Mouse (Mus musculus) ES-CJ7 (cell line): Measurements from ENCODE around the gene Acat1.

ENCODE experiments used
- DNase-seq: peaks from one replicate; pipeline ENCODE4 v3.0.0; 2011; ENCODE audit warnings: low read depth, low spot score

Gene Acat1

GRCm38 (mm10) chr9:53609968-53610781, at the start of gene Acat1:
Acat1 (minus strand) TSS chr9:53610382.
- peak; percentile 86 for DNase-seq

GRCm38 (mm10) chr9:53634796-53635195, 24.6 kb upstream of the Acat1 start:
- DNase-seq: no peak

- DNase-seq: peak; percentile 25
These were observed 5.1 kb upstream of the Acat1 start for GRCm38 (mm10) chr9:53615246-53615645.

- DNase-seq: no peak
These were observed 4.1 kb upstream of the Acat1 start for GRCm38 (mm10) chr9:53614286-53614685.

GRCm38 (mm10) chr9:53609306-53609967, 745 bp downstream of the Acat1 start:
- DNase-seq: no peak

GRCm38 (mm10) chr9:53607816-53608215, 2.4 kb downstream of the Acat1 start:
- no peak for DNase-seq

GRCm38 (mm10) chr9:53607192-53607591, 3.0 kb downstream of the Acat1 start:
- DNase-seq: no peak

- no peak for DNase-seq
These were observed 5.2 kb downstream of the Acat1 start for GRCm38 (mm10) chr9:53604954-53605353.

GRCm38 (mm10) chr9:53603849-53604248, 6.3 kb downstream of the Acat1 start:
- DNase-seq: no peak

GRCm38 (mm10) chr9:53603384-53603783, 6.8 kb downstream of the Acat1 start:
- DNase-seq: no peak

- DNase-seq: no peak
These were observed 8.6 kb downstream of the Acat1 start for GRCm38 (mm10) chr9:53601541-53601940.

- no peak for DNase-seq
These were observed 11.6 kb downstream of the Acat1 start for GRCm38 (mm10) chr9:53598631-53599030.

GRCm38 (mm10) chr9:53596971-53597600, 13.1 kb downstream of the Acat1 start:
- DNase-seq: no peak

- DNase-seq: peak; percentile 80
These were observed 15.4 kb downstream of the Acat1 start for GRCm38 (mm10) chr9:53594764-53595163.

GRCm38 (mm10) chr9:53581870-53582269, 28.3 kb downstream of the Acat1 start:
- DNase-seq: no peak

- no peak for DNase-seq
These were observed 34.5 kb downstream of the Acat1 start for GRCm38 (mm10) chr9:53575721-53576120.

GRCm38 (mm10) chr9:53572516-53573307, 37.5 kb downstream of the Acat1 start:
- no peak for DNase-seq

- peak; percentile 70 for DNase-seq
These were observed 39.5 kb downstream of the Acat1 start for GRCm38 (mm10) chr9:53570662-53571061.

GRCm38 (mm10) chr9:53537336-53537965, 72.7 kb downstream of the Acat1 start:
- peak; percentile 9 for DNase-seq

- DNase-seq: peak; percentile 100
These were observed 73.4 kb downstream of the Acat1 start, which contains the start of the genes Atm and Npat for GRCm38 (mm10) chr9:53536558-53537320. Atm (minus strand) TSS chr9:53536740. Npat (plus strand) TSS chr9:53537047.
